Mouse (Mus musculus): Measurements from ENCODE around the gene Fxyd7.

Fxyd7 gene

GRCm38 (mm10) chr7:31007775-31008174 is 43.5 kb downstream of the Fxyd7 start:
- no peak for ATAC-seq (ENCODE audit: low TSS enrichment)

GRCm38 (mm10) chr7:31002650-31003049 is 48.6 kb downstream of the Fxyd7 start:
- ATAC-seq (ENCODE audit: low TSS enrichment), result no peak

- no peak for ATAC-seq (ENCODE audit: low TSS enrichment)
Measured at GRCm38 (mm10) chr7:31000505-31001020, 50.7 kb downstream of the Fxyd7 start.

- no peak for ATAC-seq (ENCODE audit: low TSS enrichment)
Measured at GRCm38 (mm10) chr7:30996491-30996890, 54.8 kb downstream of the Fxyd7 start.

GRCm38 (mm10) chr7:30993986-30994385 is 57.3 kb downstream of the Fxyd7 start:
- no peak for ATAC-seq (ENCODE audit: low TSS enrichment)

Measured in frontal cortex, adult (tissue).